Mouse (Mus musculus) ES-E14 (cell line): ENCODE data around the gene Myh10.

Source experiments
- CHD2 ChIP-seq: IDR thresholded peaks from 2 replicates; pipeline ENCODE4 v1.6.1; 2014; ENCODE audit warnings: mild to moderate bottlenecking, low read depth, low read length, inconsistent platforms
- HCFC1 ChIP-seq: IDR thresholded peaks from 2 replicates; pipeline ENCODE4 v1.6.1; 2012; ENCODE audit warnings: low read length, inconsistent platforms, borderline replicate concordance; ENCODE audit not compliant: insufficient read depth
- MAFK ChIP-seq: IDR thresholded peaks from 2 replicates; pipeline ENCODE4 v1.6.1; 2014; ENCODE audit warnings: mild to moderate bottlenecking, low read depth, low read length, inconsistent platforms; ENCODE audit not compliant: insufficient read depth
- ZC3H11A ChIP-seq: IDR thresholded peaks from 2 replicates; pipeline ENCODE4 v1.6.1; 2012; ENCODE audit warnings: low read depth, mild to moderate bottlenecking, inconsistent platforms, low read length, borderline replicate concordance
- ZNF384 ChIP-seq: IDR thresholded peaks from 2 replicates; pipeline ENCODE4 v1.6.1; 2012; ENCODE audit warnings: low read depth, low read length, inconsistent platforms

DNA sequence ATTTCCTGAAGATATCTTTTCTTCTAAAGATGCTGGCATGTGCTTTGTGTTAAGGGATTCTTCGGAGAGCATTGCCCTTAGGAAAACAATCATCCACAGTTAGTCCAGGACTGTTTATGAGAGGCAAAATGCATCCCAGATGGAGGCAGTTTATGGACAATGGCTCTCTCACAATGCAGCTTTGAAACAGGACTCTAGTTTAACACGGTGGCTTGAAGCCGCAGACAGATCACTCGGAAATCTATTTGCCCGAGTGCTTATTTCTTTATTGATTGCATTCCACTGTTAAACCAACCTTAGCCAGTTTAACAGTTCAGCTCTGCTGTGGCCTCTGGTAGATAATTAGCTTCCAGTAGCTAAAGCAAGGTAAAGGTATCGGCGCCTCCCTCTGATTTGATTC, 62.9 kb downstream of the Myh10 start:
- TF ChIP-seq HCFC1 (no peak), ZNF384 (no peak), ZC3H11A (no peak), MAFK (no peak), CHD2 (no peak)
